15 mouse cellular contexts compared by ENCODE assay signal in the genomic region with DNA sequence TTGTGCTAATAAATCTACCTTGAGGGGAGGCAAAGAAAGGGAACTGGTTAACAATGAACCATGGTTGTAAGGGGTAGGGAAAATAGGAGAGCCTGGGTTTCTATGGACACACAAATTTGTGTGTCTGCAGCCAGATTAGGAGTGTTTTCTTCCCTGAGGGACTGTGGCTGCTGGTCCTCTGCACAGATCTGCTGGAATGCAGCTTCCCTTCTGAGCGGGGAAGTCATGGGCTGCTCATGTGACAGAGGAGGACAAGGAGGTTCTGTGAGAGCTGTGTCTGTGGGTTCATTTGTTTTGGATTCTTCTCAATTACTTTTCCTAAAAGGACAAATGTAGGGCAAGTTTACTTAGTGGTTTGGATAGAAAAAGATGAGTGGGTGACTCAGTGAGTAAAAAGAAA. TPM values are rescaled to one million over a fixed set of nuclear protein-coding genes. Genes with fewer than 3 reads are reported as not detected.
DNase-seq lines count a peak whose midpoint lies in the region; ATAC-seq and TF ChIP-seq lines count a peak whose summit lies in the region.
"Had no signal": no experiment of that assay in that cellular context is flagged by ENCODE, and none has a peak within 500 bp of the region (broad histone marks: within the 10 kb centered on the region; RNA-seq: fewer than 3 reads in every experiment).

No protein-coding gene starts in this region.

- H3K4me1 ChIP-seq in kidney, postnatal 0 days (replicated peaks; ENCODE audit: insufficient read depth, low read length): no peaks in the 10 kb centered on the region; the same call in 1 of the 2 replicates
- peaks cover 7% of the 10 kb centered on the region; the same call in 1 of the 2 replicates for H3K4me1 ChIP-seq in kidney, embryonic 15.5 days
- H3K4me1 ChIP-seq in hindbrain, embryonic 14.5 days (replicated peaks; ENCODE audit: control insufficient read depth, insufficient read depth, low read length): peaks cover 15% of the 10 kb centered on the region
- H3K4me1 ChIP-seq: liver, embryonic 15.5 days had no signal

- no peaks in the 10 kb centered on the region for H3K36me3 ChIP-seq in kidney, postnatal 0 days (ENCODE audit: insufficient read depth, low read length)
- H3K36me3 ChIP-seq in kidney, embryonic 15.5 days: no peaks in the 10 kb centered on the region
- no peaks in the 10 kb centered on the region for H3K36me3 ChIP-seq in hindbrain, embryonic 14.5 days (replicated peaks; ENCODE audit: control insufficient read depth, insufficient read depth)
- H3K36me3 ChIP-seq: heart, embryonic 13.5 days; intestine, embryonic 15.5 days; limb, embryonic 12.5 days; liver, embryonic 15.5 days had no signal

- H3K9ac ChIP-seq in kidney, postnatal 0 days (ENCODE audit: low read depth, low read length): no peak overlapping the region
- H3K9ac ChIP-seq in kidney, embryonic 15.5 days: no peak overlapping the region
- H3K9ac ChIP-seq in hindbrain, embryonic 14.5 days: no peak overlapping the region
- H3K9ac ChIP-seq: heart, embryonic 13.5 days; intestine, embryonic 15.5 days; limb, embryonic 12.5 days; liver, embryonic 15.5 days had no signal

- DNase-seq in kidney, postnatal 0 days (ENCODE audit: low spot score): peak; percentile 44
- peak; percentile 85 for DNase-seq in Muller cell, postnatal 12 days (ENCODE audit: inconsistent ontology term)
- peak; percentile 30 for DNase-seq in brain, embryonic 14.5 days (ENCODE audit: low read depth)
- no peak for DNase-seq in hindbrain, embryonic 14.5 days (ENCODE audit: low spot score)
- no peak for DNase-seq in cerebellum, postnatal 4 days (ENCODE audit: low spot score in 2 of 2)
- no peak for DNase-seq in thymus, postnatal 25 days
- DNase-seq: cerebellum, adult 9-10 months; gastrocnemius, postnatal 36 days; layer of hippocampus, postnatal 36 days had no signal

- no peaks in the 10 kb centered on the region for H3K27me3 ChIP-seq in kidney, postnatal 0 days (ENCODE audit: insufficient read depth, low read length)
- no peaks in the 10 kb centered on the region for H3K27me3 ChIP-seq in kidney, embryonic 15.5 days
- H3K27me3 ChIP-seq in hindbrain, embryonic 14.5 days (ENCODE audit: control insufficient read depth, insufficient read depth, low read length): no peaks in the 10 kb centered on the region
- H3K27me3 ChIP-seq: intestine, embryonic 15.5 days; limb, embryonic 12.5 days; liver, embryonic 15.5 days had no signal

- no peak overlapping the region for H3K4me2 ChIP-seq in kidney, postnatal 0 days (ENCODE audit: low read length)
- H3K4me2 ChIP-seq in kidney, embryonic 15.5 days: no peak overlapping the region
- no peak overlapping the region for H3K4me2 ChIP-seq in hindbrain, embryonic 14.5 days (replicated peaks)
- H3K4me2 ChIP-seq: heart, embryonic 13.5 days; intestine, embryonic 15.5 days; limb, embryonic 12.5 days; liver, embryonic 15.5 days had no signal

- no peaks in the 10 kb centered on the region for H3K9me3 ChIP-seq in kidney, postnatal 0 days (replicated peaks; ENCODE audit: low read length)
- H3K9me3 ChIP-seq in kidney, embryonic 15.5 days (replicated peaks): no peaks in the 10 kb centered on the region
- H3K9me3 ChIP-seq in hindbrain, embryonic 14.5 days (ENCODE audit: control insufficient read depth, low read length): no peaks in the 10 kb centered on the region
- H3K9me3 ChIP-seq: heart, embryonic 13.5 days; intestine, embryonic 15.5 days; limb, embryonic 12.5 days; liver, embryonic 15.5 days had no signal

- no peak overlapping the region for H3K4me3 ChIP-seq in kidney, postnatal 0 days (replicated peaks; ENCODE audit: low read depth, low read length)
- H3K4me3 ChIP-seq in kidney, embryonic 15.5 days (replicated peaks): no peak overlapping the region
- no peak overlapping the region for H3K4me3 ChIP-seq in hindbrain, embryonic 14.5 days (replicated peaks; ENCODE audit: low read length)
- H3K4me3 ChIP-seq: heart, embryonic 13.5 days; intestine, embryonic 15.5 days; limb, embryonic 12.5 days; liver, embryonic 15.5 days had no signal

- no peak for TF ChIP-seq POLR2A in brain, embryonic 14.5 days (IDR thresholded peaks at IDR 0.05; ENCODE audit: borderline replicate concordance, extremely low read depth, insufficient read depth, insufficient read length, poor library complexity, severe bottlenecking)

- no peak overlapping the region for H3K27ac ChIP-seq in kidney, postnatal 0 days
- no peak overlapping the region for H3K27ac ChIP-seq in kidney, embryonic 15.5 days
- peak overlapping the region; percentile 3; the same call in 1 of the 2 replicates for H3K27ac ChIP-seq in hindbrain, embryonic 14.5 days
- H3K27ac ChIP-seq: heart, embryonic 13.5 days; intestine, embryonic 15.5 days; limb, embryonic 12.5 days; liver, embryonic 15.5 days; macrophage had no signal

- ATAC-seq in kidney, postnatal 0 days (replicated peaks; ENCODE audit: low FRiP score, low read depth): no peak
- no peak for ATAC-seq in kidney, embryonic 15.5 days (replicated peaks; ENCODE audit: low FRiP score)
- no peak for ATAC-seq in hindbrain, embryonic 14.5 days (ENCODE audit: low FRiP score)
- ATAC-seq: intestine, embryonic 15.5 days had no signal

- 37% methylated on average over 1 of the region's 1 CpGs for WGBS in kidney, postnatal 0 days
- 21% methylated on average over 1 of the region's 1 CpGs for WGBS in kidney, embryonic 15.5 days
- WGBS in hindbrain, embryonic 14.5 days: 41% methylated on average over 1 of the region's 1 CpGs

- no peak for TF ChIP-seq CTCF in kidney, postnatal 0 days (IDR thresholded peaks at IDR 0.05; ENCODE audit: low read depth)
- no peak for TF ChIP-seq CTCF in brain, embryonic 14.5 days (IDR thresholded peaks at IDR 0.05; ENCODE audit: borderline replicate concordance, extremely low read depth, insufficient read depth, insufficient read length)

RNA-seq across cellular contexts. Expression of a gene that starts 48.2 kb away (rescaled TPM):
- 35.4 and 40.8 TPM in 2 replicates for polyA plus RNA-seq in kidney, postnatal 0 days (2015; fragmentation: Nextera tagmentation; extraction: Ambion mirVana)
- 71.1 and 77.9 TPM in 2 replicates for polyA plus RNA-seq in kidney, embryonic 15.5 days (2015; fragmentation: Nextera tagmentation; extraction: Ambion mirVana)
- 238 and 273 TPM in 2 replicates for polyA plus RNA-seq in brain, embryonic 14.5 days (2012; rRNA removed)
- 336 and 376 TPM in 2 replicates for polyA plus RNA-seq in hindbrain, embryonic 14.5 days (2014; fragmentation: Nextera tagmentation; extraction: Ambion mirVana)
- polyA plus RNA-seq: macrophage had no signal

Comparison
In these comparisons a context has a peak if more than half of its experiments do, and no peak if none do; other contexts are left out.
1. DNase-seq: peak in kidney, postnatal 0 days (single experiment), Muller cell, postnatal 12 days (single experiment) and brain, embryonic 14.5 days (single experiment); none in hindbrain, embryonic 14.5 days (single experiment), cerebellum, postnatal 4 days (0 of 2) and thymus, postnatal 25 days (single experiment).